Mouse (Mus musculus): Measurements from ENCODE around the gene Lsr.
A peak's percentile ranks its signal among the peaks of the same experiment; 100 is the strongest.
"Not testable (repeated sequence)": the region's sequence is repeated elsewhere in the genome, so short reads cannot be mapped to it uniquely, and the experiment has no call there.

The Lsr gene

GRCm38 (mm10) chr7:30924071-30924470, 49.2 kb downstream of the Lsr start:
- no peak for DNase-seq

- DNase-seq: not testable (repeated sequence)
Measured at GRCm38 (mm10) chr7:30922490-30922889, 50.8 kb downstream of the Lsr start.

DNA sequence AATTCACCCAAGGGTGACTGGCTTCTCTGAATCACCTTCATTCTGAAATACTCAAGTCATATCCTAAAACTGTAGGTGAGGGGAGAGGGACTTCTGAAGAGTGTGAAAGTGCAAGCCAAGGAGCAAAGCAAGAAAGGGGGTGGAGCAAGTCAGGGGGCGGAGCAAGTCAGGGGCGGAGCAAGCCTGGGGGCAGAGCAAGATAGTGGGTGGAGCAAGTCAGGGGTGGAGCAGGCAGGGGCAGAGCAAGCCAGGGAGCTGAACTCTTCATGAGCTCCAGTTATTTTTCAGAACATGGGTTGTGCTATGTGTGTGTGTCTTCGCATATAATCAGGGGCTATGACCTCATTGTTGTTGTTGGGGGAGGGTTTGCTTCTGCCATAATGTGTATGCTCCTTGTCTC, 53.0 kb downstream of the Lsr start:
- peak; percentile 35 for DNase-seq

- no peak for DNase-seq
Measured at GRCm38 (mm10) chr7:30917219-30917618, 56.0 kb downstream of the Lsr start.

DNA sequence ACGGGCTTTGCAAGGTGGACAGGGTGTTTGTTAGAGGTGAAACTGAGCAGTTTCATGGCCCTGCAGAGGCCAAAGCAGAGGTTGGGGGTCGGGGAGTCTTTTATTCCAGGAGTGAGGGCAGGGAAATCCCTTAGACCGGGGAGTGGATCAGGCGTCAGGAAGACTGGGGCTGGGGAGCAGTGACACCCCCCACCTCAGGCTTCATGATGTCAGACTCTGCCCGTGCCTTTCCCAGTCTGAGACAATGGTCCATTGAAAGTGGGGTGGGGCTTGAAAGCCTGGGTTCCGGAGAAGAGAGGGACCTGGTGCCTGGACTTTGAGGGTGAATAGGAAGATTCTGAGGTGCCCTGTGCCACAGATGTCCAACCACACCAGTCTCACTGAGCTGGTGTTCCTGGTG, 56.6 kb downstream of the Lsr start:
- DNase-seq: no peak

- DNase-seq: no peak
Measured at GRCm38 (mm10) chr7:30914732-30915131, 58.5 kb downstream of the Lsr start, which contains the start of gene Mag. Gene Mag, minus strand, starts transcription at chr7:30914873.

DNA sequence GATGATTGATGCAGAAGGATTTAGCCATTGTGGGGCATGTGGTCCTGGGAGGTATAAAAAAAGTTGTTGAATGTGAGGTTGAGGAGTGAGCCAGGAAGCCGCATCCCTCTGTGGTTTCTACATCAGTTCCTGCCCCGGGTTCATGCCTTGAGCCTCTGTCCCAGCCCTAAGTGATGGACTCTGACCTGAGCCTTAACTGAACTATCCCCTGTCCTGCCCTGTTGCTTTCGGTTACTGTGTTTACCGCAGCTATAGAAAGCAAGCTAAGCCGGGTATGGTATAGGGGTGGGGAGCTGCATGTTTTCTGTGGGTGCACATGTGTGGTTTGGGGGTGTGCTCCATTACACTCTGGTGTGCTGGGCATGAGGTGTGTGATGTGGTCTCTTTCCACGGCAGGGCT, 63.5 kb downstream of the Lsr start:
- no peak for DNase-seq

- no peak for DNase-seq
Measured at GRCm38 (mm10) chr7:30908992-30909431, 64.3 kb downstream of the Lsr start.

- no peak for DNase-seq
Measured at GRCm38 (mm10) chr7:30908277-30908991, 64.8 kb downstream of the Lsr start.

Data from thymus, postnatal 14 days (tissue).